Mouse (Mus musculus) erythroblast, embryonic 14.5 days (primary cell): ENCODE measurements around the gene Vmn2r102. TPM values are rescaled to one million over a fixed set of nuclear protein-coding genes. Genes with fewer than 3 reads are reported as not detected.

Experiments used
- H3K27me3 ChIP-seq: 2 replicates; pipeline ENCODE4 v1.6.1; 2012; ENCODE audit warnings: inconsistent platforms; ENCODE audit not compliant: control insufficient read depth
- H3K36me3 ChIP-seq: 2 replicates; pipeline ENCODE4 v1.6.1; 2012; ENCODE audit warnings: mild to moderate bottlenecking, inconsistent platforms; ENCODE audit not compliant: control insufficient read depth
- H3K4me1 ChIP-seq: 2 replicates; pipeline ENCODE4 v1.6.1; 2012; ENCODE audit warnings: inconsistent platforms; ENCODE audit not compliant: control insufficient read depth
- H3K4me3 ChIP-seq: replicated peaks from 2 replicates; pipeline ENCODE3; 2012; ENCODE audit warnings: moderate library complexity, mild to moderate bottlenecking, inconsistent platforms
- H3K9me3 ChIP-seq: 2 replicates; pipeline ENCODE4 v1.6.1; 2012; ENCODE audit warnings: low read length, inconsistent platforms, mixed read lengths; ENCODE audit not compliant: control insufficient read depth
- GATA1 ChIP-seq: IDR thresholded peaks from 2 replicates; pipeline ENCODE4 v1.6.1; 2012; ENCODE audit warnings: low read length, inconsistent platforms, mixed read lengths
- TAL1 ChIP-seq: IDR thresholded peaks from 3 replicates; pipeline ENCODE4 v1.6.1; 2012; ENCODE audit warnings: low read length, inconsistent platforms, mixed read lengths
- polyA plus RNA-seq: library from polyadenylated mRNA; stranded (reverse); fragments of >175 nt; gene quantifications from 2 replicates; pipeline ENCODE4 v1.2.3, GENCODE M21; 2012

Gene Vmn2r102
- polyA plus RNA-seq = 0.01 TPM in 1 of 2 replicates, not detected in the other

- Histone ChIP-seq H3K36me3 (no peaks in the 10 kb centered on the region), H3K4me3 (no peak within 1 kb of the TSS), H3K9me3 (no peaks in the 10 kb centered on the region), H3K4me1 (no peaks in the 10 kb centered on the region), H3K27me3 (no peaks in the 10 kb centered on the region)
- TF ChIP-seq TAL1 = no peak
- no peak for TF ChIP-seq GATA1
Measured at GRCm38 (mm10) chr17:19660028-19660427, at the start of gene Vmn2r102. Gene Vmn2r102 (plus strand): TSS chr17:19660328.

- no peak for TF ChIP-seq TAL1
- TF ChIP-seq GATA1 = no peak
- H3K27me3 ChIP-seq = no peaks in the 10 kb centered on the region
- no peaks in the 10 kb centered on the region for H3K4me1 ChIP-seq
- H3K4me3 ChIP-seq = no peak overlapping the region
- no peaks in the 10 kb centered on the region for H3K36me3 ChIP-seq
- peaks cover 14% of the 10 kb centered on the region for H3K9me3 ChIP-seq
Measured at GRCm38 (mm10) chr17:19629328-19629727, 30.8 kb upstream of the Vmn2r102 start.

DNA sequence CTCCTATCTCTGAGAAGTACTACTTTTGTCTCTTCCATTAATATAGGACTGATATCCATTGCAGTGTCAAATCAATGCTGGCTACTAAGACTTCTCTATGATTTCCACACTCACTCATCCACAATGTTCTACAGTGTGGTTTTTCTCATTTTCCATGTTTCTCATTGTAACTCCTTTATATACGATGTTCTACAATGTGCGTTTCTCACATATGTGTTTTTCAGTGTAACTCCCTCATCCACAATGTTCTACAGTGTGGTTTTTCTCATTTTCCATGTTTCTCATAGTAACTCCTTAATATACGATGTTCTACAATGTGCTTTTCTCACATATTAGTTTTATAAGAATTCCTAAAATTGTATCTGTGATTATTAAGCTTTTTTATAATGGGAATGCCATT is 1.7 kb upstream of the Vmn2r102 start:
- Histone ChIP-seq H3K9me3 (no peaks in the 10 kb centered on the region), H3K4me3 (no peak overlapping the region), H3K36me3 (no peaks in the 10 kb centered on the region), H3K4me1 (no peaks in the 10 kb centered on the region), H3K27me3 (no peaks in the 10 kb centered on the region)
- TF ChIP-seq TAL1 = no peak
- TF ChIP-seq GATA1 = no peak

- no peaks in the 10 kb centered on the region for H3K36me3 ChIP-seq
- no peaks in the 10 kb centered on the region for H3K27me3 ChIP-seq
- no peaks in the 10 kb centered on the region for H3K9me3 ChIP-seq
- H3K4me1 ChIP-seq = no peaks in the 10 kb centered on the region
- no peak overlapping the region for H3K4me3 ChIP-seq
- TF ChIP-seq GATA1 (no peak), TAL1 (no peak)
Measured at GRCm38 (mm10) chr17:19692062-19692461, 31.9 kb downstream of the Vmn2r102 start.

Other genes starting within 250 kb of the Vmn2r102 start
- gene Vmn2r100, start 155.6 kb upstream of the Vmn2r102 start, polyA plus RNA-seq = not detected in 2 replicates
- not detected in 2 replicates for gene Vmn2r101, start 83.1 kb upstream of the Vmn2r102 start, polyA plus RNA-seq
- not detected in 2 replicates for gene Vmn2r103, start 113.0 kb downstream of the Vmn2r102 start, polyA plus RNA-seq